Mouse (Mus musculus): ENCODE measurements around the gene Itm2c.

DNA sequence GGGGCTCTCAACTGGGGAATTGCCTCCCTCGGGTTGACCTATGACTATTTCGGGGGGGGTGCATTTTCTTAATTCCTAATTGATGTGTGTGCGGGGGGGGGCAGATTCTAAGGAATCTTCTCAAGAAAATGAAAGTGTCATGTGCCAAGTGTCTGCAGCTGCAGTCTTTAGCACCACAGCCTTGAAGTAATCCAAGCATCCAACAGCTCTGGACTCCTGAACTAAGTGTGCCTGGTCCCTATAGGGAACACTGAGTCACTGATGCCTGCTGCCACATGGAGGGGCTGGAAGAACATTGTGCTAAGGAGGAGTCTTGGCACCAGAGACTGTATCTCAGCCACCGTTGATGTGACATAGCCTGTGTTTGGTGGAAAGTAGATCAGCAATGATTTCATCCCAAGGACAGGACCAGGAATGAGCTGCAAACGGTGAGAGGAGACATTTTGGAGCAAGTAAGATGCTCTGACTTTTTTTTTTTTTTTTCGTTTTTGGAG lies 36.8 kb upstream of the Itm2c start:
- TF ChIP-seq CTCF (conservative IDR thresholded peaks at IDR 0.05; ENCODE audit: insufficient read depth, insufficient read length, low read depth, low read length) (no peak), POLR2A (IDR thresholded peaks at IDR 0.05; ENCODE audit: low read depth, low read length) (no peak)

All from kidney, adult 2 months (tissue).